Mouse (Mus musculus): ENCODE measurements at regions not wholly inside any gene's neighbourhood (a gene's known extent, or its start where the extent isn't known, plus 50 kb on each side); places are given as distances from the start of the nearest gene placed in this dataset.

DNA sequence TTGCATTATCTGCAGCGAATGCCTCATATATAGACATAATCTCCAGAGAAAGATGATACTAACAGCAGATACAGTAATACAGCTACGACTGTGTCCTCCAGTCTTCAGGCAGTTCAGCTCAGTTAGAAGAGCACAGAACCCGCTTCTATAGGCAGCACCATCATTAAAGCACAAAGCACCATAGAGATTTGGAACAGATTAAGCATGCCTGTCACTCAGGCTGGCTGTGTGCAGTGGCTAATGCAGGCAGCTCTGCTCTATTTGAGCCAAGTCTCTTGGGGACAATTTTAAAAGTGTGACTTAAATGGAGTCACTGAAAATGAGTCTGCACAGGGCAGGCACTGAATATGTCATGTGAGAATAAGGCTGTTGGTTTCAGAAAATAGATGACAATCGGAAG lies 1660.7 kb upstream of the Flrt2 start:
- no peak overlapping the region for H3K4me2 ChIP-seq
- H3K36me3 ChIP-seq (replicated peaks): no peaks in the 10 kb centered on the region
- H3K9ac ChIP-seq: no peak overlapping the region
- no peak overlapping the region for H3K4me3 ChIP-seq
- H3K4me1 ChIP-seq: peaks cover 5% of the 10 kb centered on the region; the same call in 1 of the 2 replicates
- WGBS: 31% methylated on average over 4 of the region's 4 CpGs
- H3K9me3 ChIP-seq: no peaks in the 10 kb centered on the region
- peak; percentile 90 for ATAC-seq (replicated peaks)
- no peaks in the 10 kb centered on the region for H3K27me3 ChIP-seq (replicated peaks)
- H3K27ac ChIP-seq: no peak overlapping the region

GRCm38 (mm10) chr12:94047972-94048371 lies 1644.1 kb upstream of the Flrt2 start:
- H3K4me3 ChIP-seq: no peak overlapping the region
- no peak overlapping the region for H3K4me2 ChIP-seq
- H3K9ac ChIP-seq: no peak overlapping the region
- WGBS: 69% methylated on average over 2 of the region's 2 CpGs
- H3K27me3 ChIP-seq (replicated peaks): no peaks in the 10 kb centered on the region
- no peaks in the 10 kb centered on the region for H3K36me3 ChIP-seq (replicated peaks)
- no peak overlapping the region for H3K27ac ChIP-seq
- no peaks in the 10 kb centered on the region for H3K9me3 ChIP-seq
- H3K4me1 ChIP-seq: no peaks in the 10 kb centered on the region
- no peak for ATAC-seq (replicated peaks)

- Histone ChIP-seq H3K27me3 (replicated peaks) (no peaks in the 10 kb centered on the region), H3K36me3 (replicated peaks) (no peaks in the 10 kb centered on the region), H3K4me3 (no peak overlapping the region), H3K27ac (no peak overlapping the region), H3K9ac (no peak overlapping the region), H3K4me2 (no peak overlapping the region), H3K9me3 (no peaks in the 10 kb centered on the region), H3K4me1 (no peaks in the 10 kb centered on the region)
- ATAC-seq (replicated peaks): no peak
- 92% methylated on average over 2 of the region's 2 CpGs for WGBS
These were observed 1634.3 kb upstream of the Flrt2 start for GRCm38 (mm10) chr12:94057767-94058166.

DNA sequence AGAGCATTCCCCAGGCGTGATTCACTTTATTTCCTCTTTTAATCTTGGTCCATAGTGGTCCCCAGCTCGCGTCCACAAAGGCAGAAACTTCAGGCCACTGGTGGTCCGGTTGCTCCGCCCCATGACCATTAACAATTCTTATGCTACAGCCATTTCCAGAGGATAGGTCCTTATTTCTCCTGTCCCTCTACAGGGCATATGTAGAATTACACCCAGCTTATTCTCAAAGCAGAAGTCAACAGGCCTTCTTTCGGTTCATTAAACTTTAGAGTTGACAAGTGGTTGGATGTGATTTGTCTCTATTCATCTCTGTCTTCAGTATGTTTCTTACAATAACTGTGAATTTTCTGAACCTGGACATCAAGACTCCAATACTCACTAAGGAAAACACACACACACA lies 1632.4 kb upstream of the Flrt2 start:
- whole genome bisulfite sequencing: 87% methylated on average over 6 of the region's 6 CpGs

GRCm38 (mm10) chr12:94060336-94060735 lies 1631.7 kb upstream of the Flrt2 start:
- H3K27me3 ChIP-seq (replicated peaks): no peaks in the 10 kb centered on the region
- no peak overlapping the region for H3K4me2 ChIP-seq
- no peaks in the 10 kb centered on the region for H3K4me1 ChIP-seq
- no peaks in the 10 kb centered on the region for H3K36me3 ChIP-seq (replicated peaks)
- ATAC-seq (replicated peaks): no peak
- WGBS: 79% methylated on average over 2 of the region's 2 CpGs
- no peak overlapping the region for H3K9ac ChIP-seq
- no peak overlapping the region for H3K27ac ChIP-seq
- no peak overlapping the region for H3K4me3 ChIP-seq
- H3K9me3 ChIP-seq: no peaks in the 10 kb centered on the region

More for the DNA sequence above, 1632.4 kb upstream of the Flrt2 start:
- H3K9me3 ChIP-seq: no peaks in the 10 kb centered on the region
- H3K27me3 ChIP-seq (replicated peaks): no peaks in the 10 kb centered on the region
- H3K36me3 ChIP-seq (replicated peaks): no peaks in the 10 kb centered on the region
- no peak for ATAC-seq (replicated peaks)
- no peak overlapping the region for H3K27ac ChIP-seq
- no peak overlapping the region for H3K9ac ChIP-seq
- no peaks in the 10 kb centered on the region for H3K4me1 ChIP-seq
- no peak overlapping the region for H3K4me2 ChIP-seq
- no peak overlapping the region for H3K4me3 ChIP-seq

- no peaks in the 10 kb centered on the region for H3K36me3 ChIP-seq (replicated peaks)
- H3K27me3 ChIP-seq (replicated peaks): no peaks in the 10 kb centered on the region
- H3K27ac ChIP-seq: no peak overlapping the region
- no peak overlapping the region for H3K9ac ChIP-seq
- no peak for ATAC-seq (replicated peaks)
- H3K9me3 ChIP-seq: no peaks in the 10 kb centered on the region
- H3K4me3 ChIP-seq: no peak overlapping the region
- H3K4me1 ChIP-seq: no peaks in the 10 kb centered on the region
- WGBS: 59% methylated on average over 9 of the region's 9 CpGs
- H3K4me2 ChIP-seq: no peak overlapping the region
These were observed 1625.4 kb upstream of the Flrt2 start for GRCm38 (mm10) chr12:94066444-94067152.

DNA sequence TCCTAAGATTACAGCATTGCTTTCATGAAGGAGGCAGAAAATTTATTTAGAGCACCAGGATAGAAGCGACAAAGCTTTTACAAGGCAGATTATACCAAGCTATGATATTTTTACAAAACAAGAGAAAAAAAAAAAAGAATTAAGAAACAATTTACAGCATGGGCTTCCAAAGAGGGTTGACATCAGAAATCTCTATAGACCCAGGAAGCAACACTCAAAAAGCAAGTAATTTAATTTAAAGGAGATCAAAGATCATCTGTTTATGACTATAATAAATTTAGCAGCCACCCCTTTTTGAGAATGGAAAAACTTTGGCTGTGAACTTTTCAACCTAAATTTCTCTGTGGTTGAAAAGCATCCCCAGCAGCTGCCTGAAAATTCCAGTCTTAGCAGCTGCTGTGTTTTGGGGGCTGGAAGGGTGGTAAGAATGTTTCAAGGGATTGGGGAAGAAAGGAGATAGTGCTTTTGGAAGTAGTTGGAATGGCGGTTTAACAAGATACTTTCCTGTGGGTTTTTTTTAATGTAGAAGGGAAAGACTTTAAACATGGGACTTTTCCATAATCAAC lies 1621.0 kb upstream of the Flrt2 start:
- Histone ChIP-seq H3K4me2 (no peak overlapping the region), H3K9ac (no peak overlapping the region), H3K9me3 (no peaks in the 10 kb centered on the region), H3K4me3 (no peak overlapping the region), H3K27ac (no peak overlapping the region), H3K36me3 (replicated peaks) (no peaks in the 10 kb centered on the region), H3K27me3 (replicated peaks) (no peaks in the 10 kb centered on the region), H3K4me1 (no peaks in the 10 kb centered on the region)
- ATAC-seq (replicated peaks): no peak
- 88% methylated on average over 2 of the region's 2 CpGs for WGBS

DNA sequence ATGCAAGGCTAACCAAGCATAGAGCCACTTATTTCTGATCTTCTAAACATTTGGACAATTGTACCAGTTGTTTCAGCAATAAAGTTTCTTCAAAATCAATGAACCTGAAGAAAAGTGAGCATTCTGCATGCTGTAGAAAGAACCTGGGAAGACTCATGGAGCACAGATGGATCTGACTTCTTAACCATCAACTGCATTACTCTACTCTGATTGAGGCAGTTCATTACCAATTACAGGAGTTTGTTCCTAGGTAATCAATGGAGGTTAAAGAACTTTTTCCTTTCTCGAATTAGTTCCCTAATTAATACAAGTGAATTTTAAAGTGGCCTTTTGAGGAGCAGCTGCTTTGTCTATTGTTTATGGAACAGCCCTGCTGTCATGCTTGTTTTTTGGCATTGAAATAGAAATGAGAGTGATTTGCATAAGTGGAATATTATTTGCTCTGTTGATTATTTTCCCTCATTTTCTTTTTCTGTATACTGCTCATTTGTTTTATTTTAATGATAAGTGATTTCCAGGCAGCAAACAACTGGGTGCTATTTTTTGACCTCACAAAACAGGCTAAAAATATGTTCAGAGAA lies 1586.4 kb upstream of the Flrt2 start:
- H3K27ac ChIP-seq: no peak overlapping the region
- no peak overlapping the region for H3K4me2 ChIP-seq
- H3K9me3 ChIP-seq: no peaks in the 10 kb centered on the region
- H3K4me3 ChIP-seq: no peak overlapping the region
- H3K27me3 ChIP-seq (replicated peaks): no peaks in the 10 kb centered on the region
- H3K36me3 ChIP-seq (replicated peaks): no peaks in the 10 kb centered on the region
- no peaks in the 10 kb centered on the region for H3K4me1 ChIP-seq
- no peak overlapping the region for H3K9ac ChIP-seq
- no peak for ATAC-seq (replicated peaks)
- 41% methylated on average over 1 of the region's 1 CpGs for WGBS

DNA sequence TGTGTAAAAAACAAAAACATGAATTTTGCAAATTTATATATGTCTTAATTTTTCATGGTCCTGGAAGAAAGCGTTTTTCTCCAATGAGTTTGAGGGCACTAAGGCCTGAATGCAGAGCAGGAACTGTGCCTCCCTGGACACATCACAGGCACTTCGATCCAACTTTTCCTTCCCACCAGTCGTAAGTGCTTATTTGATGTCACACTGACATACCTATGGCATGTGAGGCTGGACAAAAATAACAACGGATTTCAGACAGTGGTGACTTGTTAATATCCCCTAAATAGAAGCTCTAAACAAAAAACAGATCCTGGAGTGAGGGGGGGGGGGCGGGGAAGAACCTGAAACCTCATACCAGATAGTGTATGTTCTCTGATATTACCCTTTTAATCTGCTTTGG lies 1541.9 kb upstream of the Flrt2 start:
- Histone ChIP-seq H3K9ac (no peak overlapping the region), H3K4me2 (no peak overlapping the region), H3K36me3 (replicated peaks) (no peaks in the 10 kb centered on the region), H3K4me1 (no peaks in the 10 kb centered on the region), H3K27ac (no peak overlapping the region), H3K9me3 (no peaks in the 10 kb centered on the region), H3K27me3 (replicated peaks) (no peaks in the 10 kb centered on the region), H3K4me3 (no peak overlapping the region)
- 81% methylated on average over 5 of the region's 5 CpGs for WGBS
- no peak for ATAC-seq (replicated peaks)

GRCm38 (mm10) chr12:94155110-94155858 lies 1536.7 kb upstream of the Flrt2 start:
- 91% methylated on average over 12 of the region's 12 CpGs for WGBS

GRCm38 (mm10) chr12:94182358-94182757 lies 1509.7 kb upstream of the Flrt2 start:
- no peak overlapping the region for H3K27ac ChIP-seq
- ATAC-seq (replicated peaks): no peak
- H3K4me3 ChIP-seq: no peak overlapping the region
- no peaks in the 10 kb centered on the region for H3K4me1 ChIP-seq
- no peak overlapping the region for H3K9ac ChIP-seq
- H3K9me3 ChIP-seq: no peaks in the 10 kb centered on the region
- no peak overlapping the region for H3K4me2 ChIP-seq
- H3K27me3 ChIP-seq (replicated peaks): no peaks in the 10 kb centered on the region
- 21% methylated on average over 1 of the region's 1 CpGs for WGBS
- H3K36me3 ChIP-seq (replicated peaks): no peaks in the 10 kb centered on the region

More at GRCm38 (mm10) chr12:94155110-94155858, 1536.7 kb upstream of the Flrt2 start:
- no peak for ATAC-seq (replicated peaks)
- H3K27ac ChIP-seq: no peak overlapping the region
- H3K36me3 ChIP-seq (replicated peaks): no peaks in the 10 kb centered on the region
- no peak overlapping the region for H3K9ac ChIP-seq
- no peaks in the 10 kb centered on the region for H3K27me3 ChIP-seq (replicated peaks)
- no peaks in the 10 kb centered on the region for H3K4me1 ChIP-seq
- H3K4me2 ChIP-seq: no peak overlapping the region
- H3K9me3 ChIP-seq: no peaks in the 10 kb centered on the region
- no peak overlapping the region for H3K4me3 ChIP-seq

DNA sequence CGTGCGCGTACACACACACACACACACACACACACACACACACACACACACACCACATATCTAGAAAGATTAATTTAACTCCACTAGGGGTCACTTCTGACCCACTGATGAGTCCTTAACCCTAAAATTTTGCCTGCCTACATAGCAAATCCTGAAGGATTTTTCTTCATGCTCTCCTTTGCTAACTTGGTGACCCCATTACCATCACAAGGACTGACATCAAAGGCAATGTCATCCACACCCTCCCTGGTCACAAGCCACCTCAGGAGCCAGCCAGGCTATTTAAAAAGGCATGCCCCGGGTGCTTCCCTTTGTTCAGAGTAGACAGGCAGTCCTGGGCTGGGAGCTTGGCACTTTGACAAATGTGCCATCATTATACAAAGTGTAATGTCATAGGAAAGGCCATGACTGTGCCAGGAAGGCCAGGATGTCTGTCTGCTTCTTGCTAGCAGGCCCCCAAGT lies 1501.4 kb upstream of the Flrt2 start:
- ATAC-seq (replicated peaks): 0 out of 2 replicates have a peak, but pooled peaks have one; percentile 39
- H3K4me2 ChIP-seq: no peak overlapping the region
- H3K36me3 ChIP-seq (replicated peaks): no peaks in the 10 kb centered on the region
- no peaks in the 10 kb centered on the region for H3K4me1 ChIP-seq
- H3K9ac ChIP-seq: no peak overlapping the region
- no peak overlapping the region for H3K4me3 ChIP-seq
- no peaks in the 10 kb centered on the region for H3K9me3 ChIP-seq
- H3K27ac ChIP-seq: no peak overlapping the region
- no peaks in the 10 kb centered on the region for H3K27me3 ChIP-seq (replicated peaks)
- 74% methylated on average over 4 of the region's 4 CpGs for WGBS

Measured in midbrain, embryonic 15.5 days (tissue).